In the genomic region with DNA sequence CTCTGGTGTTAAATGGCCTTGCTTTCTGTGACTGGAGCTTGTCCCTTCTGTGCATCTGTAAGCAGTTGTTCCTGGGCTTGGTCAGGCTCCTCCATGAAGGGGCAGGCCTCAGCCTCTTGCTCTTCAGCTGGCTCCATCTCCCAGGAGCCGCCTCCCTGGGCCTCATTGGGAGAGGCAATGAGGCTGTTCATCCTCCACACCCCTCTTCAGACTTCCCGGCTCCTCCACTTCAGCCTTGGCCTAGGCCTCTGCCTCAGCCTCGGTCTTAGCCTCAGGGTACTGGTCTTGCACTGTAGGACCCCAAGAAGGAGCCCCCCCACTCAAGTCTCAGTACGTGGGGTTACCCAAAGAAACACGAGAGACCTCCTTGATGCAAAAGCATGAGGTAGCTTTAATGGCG, we compare ENCODE assay signal across 22 mouse cellular contexts. TPM values are rescaled to one million over a fixed set of nuclear protein-coding genes. Genes with fewer than 3 reads are reported as not detected.
DNase-seq lines count a peak whose midpoint lies in the region; ATAC-seq and TF ChIP-seq lines count a peak whose summit lies in the region.
"Had no signal": no experiment of that assay in that cellular context is flagged by ENCODE, and none has a peak within 500 bp of the region (broad histone marks: within the 10 kb centered on the region; RNA-seq: fewer than 3 reads in every experiment).

No protein-coding gene starts in this region.

- no peak overlapping the region for H3K9ac ChIP-seq in heart, postnatal 0 days (replicated peaks; ENCODE audit: low read depth, low read length)
- no peak overlapping the region for H3K9ac ChIP-seq in heart, adult 2 months (ENCODE audit: low read depth, low read length)
- no peak overlapping the region for H3K9ac ChIP-seq in midbrain, embryonic 14.5 days (replicated peaks; ENCODE audit: low read length)
- H3K9ac ChIP-seq: embryonic facial prominence, embryonic 15.5 days; forebrain, embryonic 13.5 days; hindbrain, embryonic 13.5 days; limb, embryonic 13.5 days; liver, postnatal 0 days had no signal

- WGBS in heart, postnatal 0 days: 65% methylated on average over 6 of the region's 6 CpGs
- 68% methylated on average over 6 of the region's 6 CpGs for WGBS in heart, adult 2 months
- 86% methylated on average over 6 of the region's 6 CpGs for WGBS in midbrain, embryonic 14.5 days

- intact Hi-C loops in heart, adult 2 months (cut with DNase I): no loop called here

- H3K27me3 ChIP-seq in heart, postnatal 0 days (ENCODE audit: control insufficient read depth, insufficient read depth, low read length): no peaks in the 10 kb centered on the region
- H3K27me3 ChIP-seq in heart, adult 2 months (ENCODE audit: control insufficient read depth, insufficient read depth, low read length): no peaks in the 10 kb centered on the region
- no peaks in the 10 kb centered on the region for H3K27me3 ChIP-seq in midbrain, embryonic 14.5 days (ENCODE audit: control insufficient read depth, insufficient read depth, low read length)
- H3K27me3 ChIP-seq: embryonic facial prominence, embryonic 15.5 days; forebrain, embryonic 13.5 days; hindbrain, embryonic 13.5 days; limb, embryonic 13.5 days had no signal

- no peak overlapping the region for H3K4me2 ChIP-seq in heart, postnatal 0 days (ENCODE audit: low read depth, low read length)
- no peak overlapping the region for H3K4me2 ChIP-seq in midbrain, embryonic 14.5 days (ENCODE audit: low read length)
- H3K4me2 ChIP-seq: embryonic facial prominence, embryonic 15.5 days; forebrain, embryonic 13.5 days; hindbrain, embryonic 13.5 days; limb, embryonic 13.5 days had no signal

- H3K79me2 ChIP-seq in heart, adult 2 months (replicated peaks; ENCODE audit: control insufficient read depth, insufficient read depth, low read length): no peaks in the 10 kb centered on the region

- H3K9me3 ChIP-seq in heart, postnatal 0 days (replicated peaks; ENCODE audit: control insufficient read depth, low read length): no peaks in the 10 kb centered on the region; the same call in 1 of the 2 replicates
- H3K9me3 ChIP-seq in midbrain, embryonic 14.5 days (ENCODE audit: control insufficient read depth, low read length): no peaks in the 10 kb centered on the region; the same call in 1 of the 2 replicates

- no peak for TF ChIP-seq CTCF in heart, postnatal 0 days (IDR thresholded peaks at IDR 0.05; ENCODE audit: low read depth)
- TF ChIP-seq CTCF in heart, adult 2 months (IDR thresholded peaks at IDR 0.05): no peak

- DNase-seq in heart, postnatal 0 days (ENCODE audit: low spot score): no peak
- DNase-seq in heart, adult 2 months: no peak
- DNase-seq in urinary bladder, adult 2 months (ENCODE audit: low spot score): peak; percentile 28
- no peak for DNase-seq in urinary bladder, postnatal 36 days (ENCODE audit: low spot score in 2 of 2)
- no peak for DNase-seq in midbrain, embryonic 14.5 days
- no peak for DNase-seq in MN1 (ENCODE audit: low spot score)
- DNase-seq in testis, postnatal 14 days (ENCODE audit: low spot score): no peak
- DNase-seq: cerebellum, adult 11 months; liver, postnatal 0 days; lung, postnatal 4 days; right cerebral cortex, adult 18-20 months; thymus, adult 18-20 months had no signal

- no peaks in the 10 kb centered on the region for H3K36me3 ChIP-seq in heart, postnatal 0 days (replicated peaks; ENCODE audit: control insufficient read depth, insufficient read depth, low read length)
- H3K36me3 ChIP-seq in heart, adult 2 months (ENCODE audit: control insufficient read depth, insufficient read depth, low read length): no peaks in the 10 kb centered on the region
- no peaks in the 10 kb centered on the region for H3K36me3 ChIP-seq in midbrain, embryonic 14.5 days (ENCODE audit: control insufficient read depth, insufficient read depth, low read length)
- H3K36me3 ChIP-seq: embryonic facial prominence, embryonic 15.5 days; hindbrain, embryonic 13.5 days; limb, embryonic 13.5 days had no signal

- peak; percentile 43 for ATAC-seq in heart, postnatal 0 days (ENCODE audit: insufficient read depth, low read depth)
- ATAC-seq in midbrain, embryonic 14.5 days (ENCODE audit: low FRiP score, low TSS enrichment): peak; percentile 35; the same call in 1 of the 2 replicates
- ATAC-seq: activated CD4-positive, CD25-positive, alpha-beta regulatory T cell, adult 4 months; forebrain, embryonic 13.5 days; liver, postnatal 0 days had no signal

- peak overlapping the region; percentile 68 for H3K27ac ChIP-seq in heart, postnatal 0 days (ENCODE audit: low read depth)
- H3K27ac ChIP-seq in heart, adult 2 months: no peak overlapping the region
- no peak overlapping the region for H3K27ac ChIP-seq in midbrain, embryonic 14.5 days (replicated peaks; ENCODE audit: low read depth, low read length)
- H3K27ac ChIP-seq: embryonic facial prominence, embryonic 15.5 days; forebrain, embryonic 13.5 days; hindbrain, embryonic 13.5 days; limb, embryonic 13.5 days had no signal

- no peak overlapping the region for H3K4me3 ChIP-seq in heart, postnatal 0 days (ENCODE audit: low read depth, low read length)
- H3K4me3 ChIP-seq in heart, adult 2 months: no peak overlapping the region
- no peak overlapping the region for H3K4me3 ChIP-seq in midbrain, embryonic 14.5 days (replicated peaks; ENCODE audit: low read depth, low read length)
- H3K4me3 ChIP-seq: embryonic facial prominence, embryonic 15.5 days; forebrain, embryonic 13.5 days; hindbrain, embryonic 13.5 days; limb, embryonic 13.5 days had no signal

- peaks cover 13% of the 10 kb centered on the region for H3K4me1 ChIP-seq in heart, postnatal 0 days (ENCODE audit: control insufficient read depth, insufficient read depth)
- H3K4me1 ChIP-seq in heart, adult 2 months (ENCODE audit: control insufficient read depth, insufficient read depth, low read length): no peaks in the 10 kb centered on the region
- no peaks in the 10 kb centered on the region for H3K4me1 ChIP-seq in midbrain, embryonic 14.5 days (ENCODE audit: control insufficient read depth, insufficient read depth, low read length)
- H3K4me1 ChIP-seq: embryonic facial prominence, embryonic 15.5 days; forebrain, embryonic 13.5 days; hindbrain, embryonic 13.5 days; limb, embryonic 13.5 days had no signal

- no peak for TF ChIP-seq POLR2A in heart, adult 2 months (IDR thresholded peaks at IDR 0.05; ENCODE audit: insufficient read depth, low read depth, low read length)

- TF ChIP-seq EP300 in heart, postnatal 0 days (IDR thresholded peaks at IDR 0.05; ENCODE audit: low read depth): no peak
- no peak for TF ChIP-seq EP300 in heart, adult 2 months (IDR thresholded peaks at IDR 0.05; ENCODE audit: insufficient read depth, low read depth, low read length)

RNA-seq across cellular contexts. Expression of a gene that starts 20.3 kb away (rescaled TPM):
- not detected in 2 replicates for total RNA-seq in heart, postnatal 0 days (2014; rRNA removed; ENCODE audit: low replicate concordance)
- polyA plus RNA-seq in heart, postnatal 0 days (2015; fragmentation: Nextera tagmentation; extraction: Ambion mirVana): not detected in 2 replicates
- total RNA-seq in heart, adult 2 months (2021): not detected
- not detected in 2 replicates for polyA plus RNA-seq in heart, adult 2 months (2012; rRNA removed)
- not detected in 2 replicates for polyA plus RNA-seq in urinary bladder, adult 2 months (2012; rRNA removed)
- polyA plus RNA-seq in midbrain, embryonic 14.5 days (2014; fragmentation: Nextera tagmentation; extraction: Ambion mirVana): not detected in 2 replicates
- total RNA-seq: gastrocnemius, adult 18-20 months; layer of hippocampus, postnatal 25 days; neutrophil, adult 5-6 weeks had no signal
- polyA plus RNA-seq: activated CD4-positive, CD25-positive, alpha-beta regulatory T cell, adult 4 months; forebrain, embryonic 13.5 days; hindbrain, embryonic 13.5 days; kidney, embryonic 14.5 days; limb, embryonic 13.5 days; liver, postnatal 0 days; spleen, adult 2 months had no signal
